Mouse (Mus musculus) ES-Bruce4 (cell line): ENCODE data around the gene Thsd7b.
"Not testable (repeated sequence)": the region's sequence is repeated elsewhere in the genome, so short reads cannot be mapped to it uniquely, and the experiment has no call there.

Experiments
- CTCF ChIP-seq: IDR thresholded peaks from one replicate; pipeline ENCODE4 v1.8.1; 2011; ENCODE audit warnings: low read depth, low read length
- EP300 ChIP-seq: IDR thresholded peaks from 2 replicates; pipeline ENCODE4 v1.6.1; 2011; ENCODE audit warnings: low read depth, low read length; ENCODE audit not compliant: insufficient read depth
- POLR2A ChIP-seq: IDR thresholded peaks from one replicate; pipeline ENCODE4 v1.8.1; 2011; ENCODE audit warnings: low read length; ENCODE audit not compliant: insufficient read depth

DNA sequence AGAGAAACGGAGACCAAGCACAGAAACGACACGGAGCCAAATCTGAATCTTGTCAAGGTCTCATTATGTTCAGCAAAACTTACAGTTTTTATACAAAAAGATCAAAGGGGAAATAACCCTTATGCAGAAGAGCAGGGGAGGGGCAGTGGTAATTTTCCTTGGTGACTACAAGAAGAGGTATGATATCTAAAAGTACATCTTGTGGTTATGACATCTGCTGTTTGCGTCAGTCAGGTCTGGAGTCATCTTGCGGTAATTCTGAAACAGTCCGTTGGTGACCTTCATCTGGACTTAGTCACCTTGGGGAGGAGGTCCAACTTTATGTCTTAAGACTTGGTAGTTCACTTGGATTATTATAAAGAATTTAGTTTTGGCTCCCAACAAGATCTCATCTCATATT is 378.3 kb downstream of the Thsd7b start:
- TF ChIP-seq CTCF, POLR2A, EP300: not testable (repeated sequence)
